Mouse (Mus musculus): ENCODE results near the gene Cxcl17.
"Not testable (repeated sequence)": the region's sequence is repeated elsewhere in the genome, so short reads cannot be mapped to it uniquely, and the experiment has no call there.

The Cxcl17 gene

GRCm38 (mm10) chr7:25426380-25426779 lies 13.7 kb upstream of the Cxcl17 start:
- not testable (repeated sequence) for DNase-seq (ENCODE audit: low read depth, low spot score)

- peak; percentile 41 for DNase-seq (ENCODE audit: low read depth, low spot score)
Measured at GRCm38 (mm10) chr7:25424429-25424828, 11.7 kb upstream of the Cxcl17 start.

GRCm38 (mm10) chr7:25422286-25422841 lies 9.7 kb upstream of the Cxcl17 start:
- DNase-seq (ENCODE audit: low read depth, low spot score) = no peak

- DNase-seq (ENCODE audit: low read depth, low spot score) = no peak
Measured at GRCm38 (mm10) chr7:25419943-25420342, 7.3 kb upstream of the Cxcl17 start.

GRCm38 (mm10) chr7:25419536-25419935 lies 6.8 kb upstream of the Cxcl17 start:
- no peak for DNase-seq (ENCODE audit: low read depth, low spot score)

GRCm38 (mm10) chr7:25417597-25417996 lies 4.9 kb upstream of the Cxcl17 start:
- no peak for DNase-seq (ENCODE audit: low read depth, low spot score)

GRCm38 (mm10) chr7:25411861-25412260 lies 825 bp downstream of the Cxcl17 start:
- DNase-seq (ENCODE audit: low read depth, low spot score) = no peak

- no peak for DNase-seq (ENCODE audit: low read depth, low spot score)
Measured at GRCm38 (mm10) chr7:25410969-25411615, 1.6 kb downstream of the Cxcl17 start.

GRCm38 (mm10) chr7:25409114-25409760 lies 3.4 kb downstream of the Cxcl17 start:
- DNase-seq (ENCODE audit: low read depth, low spot score) = no peak

- no peak for DNase-seq (ENCODE audit: low read depth, low spot score)
Measured at GRCm38 (mm10) chr7:25406468-25406867, 6.2 kb downstream of the Cxcl17 start.

GRCm38 (mm10) chr7:25402671-25403101 lies 10.0 kb downstream of the Cxcl17 start:
- DNase-seq (ENCODE audit: low read depth, low spot score) = no peak

- no peak for DNase-seq (ENCODE audit: low read depth, low spot score)
Measured at GRCm38 (mm10) chr7:25401986-25402385, 10.7 kb downstream of the Cxcl17 start.

GRCm38 (mm10) chr7:25401551-25401950 lies 11.1 kb downstream of the Cxcl17 start:
- no peak for DNase-seq (ENCODE audit: low read depth, low spot score)

- DNase-seq (ENCODE audit: low read depth, low spot score) = not testable (repeated sequence)
Measured at GRCm38 (mm10) chr7:25399028-25399427, 13.7 kb downstream of the Cxcl17 start.

GRCm38 (mm10) chr7:25398610-25399009 lies 14.1 kb downstream of the Cxcl17 start, which contains the start of gene Lipe:
Gene Lipe, minus strand, starts transcription at chr7:25398710.
- DNase-seq (ENCODE audit: low read depth, low spot score) = no peak

GRCm38 (mm10) chr7:25396621-25397020 lies 16.1 kb downstream of the Cxcl17 start:
- DNase-seq (ENCODE audit: low read depth, low spot score) = no peak

GRCm38 (mm10) chr7:25395558-25396521 lies 16.8 kb downstream of the Cxcl17 start:
- DNase-seq (ENCODE audit: low read depth, low spot score) = peak; percentile 79

- DNase-seq (ENCODE audit: low read depth, low spot score) = no peak
Measured at GRCm38 (mm10) chr7:25395186-25395557, 17.5 kb downstream of the Cxcl17 start.

- DNase-seq (ENCODE audit: low read depth, low spot score) = no peak
Measured at GRCm38 (mm10) chr7:25394754-25395153, 17.9 kb downstream of the Cxcl17 start.

GRCm38 (mm10) chr7:25393451-25394210 lies 19.1 kb downstream of the Cxcl17 start:
- DNase-seq (ENCODE audit: low read depth, low spot score) = no peak

- DNase-seq (ENCODE audit: low read depth, low spot score) = no peak
Measured at GRCm38 (mm10) chr7:25392851-25393250, 19.8 kb downstream of the Cxcl17 start.
